Mouse (Mus musculus): ENCODE measurements around the gene Fam205a1.
"Not testable (repeated sequence)": the region's sequence is repeated elsewhere in the genome, so short reads cannot be mapped to it uniquely, and the experiment has no call there.

Gene Fam205a1

GRCm38 (mm10) chr4:42853788-42854187 lies at the start of gene Fam205a1:
Gene Fam205a1, minus strand, starts transcription at chr4:42853888.
- DNase-seq, result not testable (repeated sequence)

GRCm38 (mm10) chr4:42902730-42903129 lies 49.0 kb upstream of the Fam205a1 start:
- DNase-seq, result no peak

GRCm38 (mm10) chr4:42902174-42902573 lies 48.5 kb upstream of the Fam205a1 start:
- no peak for DNase-seq

- no peak for DNase-seq
Measured at GRCm38 (mm10) chr4:42900878-42901277, 47.2 kb upstream of the Fam205a1 start.

- no peak for DNase-seq
Measured at GRCm38 (mm10) chr4:42898914-42899313, 45.2 kb upstream of the Fam205a1 start.

GRCm38 (mm10) chr4:42895118-42895517 lies 41.4 kb upstream of the Fam205a1 start:
- no peak for DNase-seq

- DNase-seq, result no peak
Measured at GRCm38 (mm10) chr4:42891176-42891575, 37.5 kb upstream of the Fam205a1 start.

- no peak for DNase-seq
Measured at GRCm38 (mm10) chr4:42888806-42889205, 35.1 kb upstream of the Fam205a1 start.

GRCm38 (mm10) chr4:42886926-42887325 lies 33.2 kb upstream of the Fam205a1 start:
- DNase-seq, result no peak

GRCm38 (mm10) chr4:42880677-42880948 lies 26.9 kb upstream of the Fam205a1 start:
- no peak for DNase-seq

- DNase-seq, result no peak
Measured at GRCm38 (mm10) chr4:42879829-42880676, 26.4 kb upstream of the Fam205a1 start.

- DNase-seq, result no peak
Measured at GRCm38 (mm10) chr4:42877657-42878056, 24.0 kb upstream of the Fam205a1 start.

- peak; percentile 65 for DNase-seq
Measured at GRCm38 (mm10) chr4:42876586-42877291, 23.1 kb upstream of the Fam205a1 start.

- no peak for DNase-seq
Measured at GRCm38 (mm10) chr4:42874134-42874533, 20.4 kb upstream of the Fam205a1 start, which contains the start of gene Fam205c. Gene Fam205c, minus strand, starts transcription at chr4:42874234.

GRCm38 (mm10) chr4:42872746-42873435 lies 19.2 kb upstream of the Fam205a1 start:
- DNase-seq, result no peak

- DNase-seq, result no peak
Measured at GRCm38 (mm10) chr4:42872151-42872550, 18.5 kb upstream of the Fam205a1 start.

- no peak for DNase-seq
Measured at GRCm38 (mm10) chr4:42870748-42871147, 17.1 kb upstream of the Fam205a1 start.

GRCm38 (mm10) chr4:42868193-42868592 lies 14.5 kb upstream of the Fam205a1 start:
- no peak for DNase-seq

- DNase-seq, result no peak
Measured at GRCm38 (mm10) chr4:42867390-42867789, 13.7 kb upstream of the Fam205a1 start.

GRCm38 (mm10) chr4:42863487-42863886 lies 9.8 kb upstream of the Fam205a1 start:
- DNase-seq, result not testable (repeated sequence)

GRCm38 (mm10) chr4:42860483-42860882 lies 6.8 kb upstream of the Fam205a1 start:
- not testable (repeated sequence) for DNase-seq

- not testable (repeated sequence) for DNase-seq
Measured at GRCm38 (mm10) chr4:42856671-42857070, 3.0 kb upstream of the Fam205a1 start, which contains the start of gene Gm12394. Gene Gm12394, minus strand, starts transcription at chr4:42856771.
